Mouse (Mus musculus): ENCODE results near the gene Arhgef3. TPM values are rescaled to one million over a fixed set of nuclear protein-coding genes. Genes with fewer than 3 reads are reported as not detected.

The Arhgef3 gene
- polyA plus RNA-seq, 1 experiment from 2014 or later = 2.9 TPM

DNA sequence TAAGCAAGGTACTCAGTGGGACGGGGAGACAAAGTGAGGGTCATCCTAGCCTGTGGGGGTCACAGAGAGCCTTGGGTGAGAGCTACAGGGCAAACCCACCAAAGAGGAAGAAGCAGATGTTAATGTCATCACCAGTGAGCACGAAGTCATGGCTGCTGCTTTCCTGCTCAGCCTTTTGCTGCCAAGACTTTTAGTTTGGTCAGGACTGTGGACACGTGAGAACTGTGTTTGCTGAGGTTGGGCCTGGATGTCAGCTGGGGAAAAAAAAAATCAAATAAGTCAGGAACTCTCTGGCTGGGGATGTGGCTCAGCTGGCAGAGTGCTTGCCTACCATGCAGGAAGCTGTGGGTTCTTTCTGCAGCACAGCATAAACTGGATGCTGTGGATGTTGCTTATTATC, 213.2 kb downstream of the Arhgef3 start:
- Histone ChIP-seq H3K4me3 (ENCODE audit: low read depth, low read length) (no peak overlapping the region), H3K4me2 (ENCODE audit: low read depth, low read length, severe bottlenecking) (no peak overlapping the region), H3K9me3 (ENCODE audit: control insufficient read depth, low read length) (no peaks in the 10 kb centered on the region), H3K27ac (ENCODE audit: low read depth, low read length) (no peak overlapping the region), H3K4me1 (replicated peaks; ENCODE audit: control insufficient read depth, insufficient read depth, low read length) (no peaks in the 10 kb centered on the region), H3K36me3 (ENCODE audit: control insufficient read depth, insufficient read depth, low read length) (no peaks in the 10 kb centered on the region), H3K27me3 (ENCODE audit: control insufficient read depth, insufficient read depth, low read length) (no peaks in the 10 kb centered on the region), H3K9ac (ENCODE audit: low read length) (no peak overlapping the region)
- ATAC-seq (replicated peaks; ENCODE audit: low FRiP score) (no peak), DNase-seq (ENCODE audit: low spot score) (no peak)
- WGBS = 81% methylated on average over 3 of the region's 3 CpGs

DNA sequence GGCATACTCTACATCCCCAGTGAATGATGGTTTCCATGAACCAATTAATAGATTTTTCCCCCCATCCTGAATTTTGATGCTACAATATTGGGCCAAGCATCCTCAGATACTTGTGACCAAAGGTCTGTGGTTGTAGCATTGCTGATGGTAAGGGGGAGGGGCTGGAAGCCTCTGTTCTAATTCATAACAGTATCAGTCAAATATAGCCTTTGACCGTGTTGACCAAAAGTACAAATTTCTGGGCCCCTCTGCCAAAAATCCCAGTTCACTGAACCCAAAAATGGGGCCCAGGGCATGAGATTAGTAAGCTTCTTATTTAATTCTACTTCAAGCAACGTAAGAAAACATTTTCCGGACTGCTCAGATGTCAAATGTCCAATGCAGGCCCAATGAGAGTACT, 214.3 kb downstream of the Arhgef3 start:
- 88% methylated on average over 3 of the region's 3 CpGs for WGBS

DNA sequence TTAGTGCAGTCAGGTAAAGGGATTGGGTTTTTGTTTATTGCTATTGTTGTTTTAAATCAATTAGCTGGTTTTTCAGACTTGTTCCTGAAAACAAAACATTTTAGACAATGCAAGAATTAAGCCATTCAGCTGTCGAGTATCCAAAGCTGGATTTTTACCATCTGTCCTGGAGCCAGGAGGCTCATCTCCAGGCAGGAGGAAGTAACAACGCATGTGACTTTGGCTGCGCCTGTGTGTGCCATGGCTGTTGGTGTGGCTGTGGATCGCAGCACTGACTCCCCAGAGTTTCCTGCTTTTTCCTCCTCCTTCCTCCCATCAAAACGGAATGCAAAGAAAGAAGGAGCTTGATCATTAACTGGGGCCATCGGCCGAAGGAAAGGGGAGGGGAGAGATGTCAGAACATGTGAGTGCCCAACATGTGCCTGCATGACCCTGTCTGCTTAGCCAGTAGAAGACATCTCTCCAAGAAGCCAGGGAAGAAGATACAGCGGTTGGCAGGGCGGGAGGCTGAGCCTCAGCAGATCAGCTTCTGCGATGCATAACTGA, 216.9 kb downstream of the Arhgef3 start:
- 71% methylated on average over 10 of the region's 10 CpGs for WGBS
- no peak for ATAC-seq (replicated peaks; ENCODE audit: low FRiP score)

More for the DNA sequence above, 214.3 kb downstream of the Arhgef3 start:
- Histone ChIP-seq H3K4me1 (replicated peaks; ENCODE audit: control insufficient read depth, insufficient read depth, low read length) (no peaks in the 10 kb centered on the region), H3K4me2 (ENCODE audit: low read depth, low read length, severe bottlenecking) (no peak overlapping the region), H3K9ac (ENCODE audit: low read length) (no peak overlapping the region), H3K27me3 (ENCODE audit: control insufficient read depth, insufficient read depth, low read length) (no peaks in the 10 kb centered on the region), H3K9me3 (ENCODE audit: control insufficient read depth, low read length) (no peaks in the 10 kb centered on the region), H3K36me3 (ENCODE audit: control insufficient read depth, insufficient read depth, low read length) (no peaks in the 10 kb centered on the region), H3K4me3 (ENCODE audit: low read depth, low read length) (no peak overlapping the region), H3K27ac (ENCODE audit: low read depth, low read length) (no peak overlapping the region)
- ATAC-seq (replicated peaks; ENCODE audit: low FRiP score) (no peak), DNase-seq (ENCODE audit: low spot score) (no peak)

DNA sequence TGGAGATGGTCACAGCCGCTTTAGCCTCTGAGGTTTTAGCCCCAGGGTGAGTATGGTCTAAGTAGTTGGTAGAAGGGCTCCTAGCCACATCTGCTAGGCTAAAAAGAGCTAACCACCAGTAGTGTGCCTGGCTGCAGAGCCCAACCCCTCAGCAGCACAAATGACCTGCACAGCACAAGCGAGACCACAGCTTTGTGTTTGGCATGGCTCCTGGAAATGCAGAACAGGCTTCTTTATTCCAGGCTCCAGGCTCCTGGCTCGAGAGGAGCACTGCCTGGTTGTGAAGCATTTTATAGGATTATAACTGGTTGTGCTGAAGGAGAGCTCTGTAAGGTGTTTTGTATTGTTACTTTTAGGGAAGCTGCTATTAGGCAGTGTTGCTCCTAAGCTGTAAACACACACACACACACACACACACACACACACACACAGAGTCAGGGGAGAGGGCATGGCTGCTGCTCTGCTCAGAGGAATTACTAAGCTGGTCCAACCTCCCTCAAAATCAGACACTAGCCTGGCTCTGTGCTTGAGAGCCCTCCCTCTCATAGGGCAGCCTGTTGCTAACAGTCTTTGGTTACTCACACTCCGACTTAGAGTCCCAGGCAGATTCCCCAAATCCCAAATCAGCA, 217.8 kb downstream of the Arhgef3 start:
- 51% methylated on average over 4 of the region's 4 CpGs for WGBS
- peaks cover 17% of the 10 kb centered on the region for H3K27me3 ChIP-seq (ENCODE audit: control insufficient read depth, insufficient read depth, low read length)
- no peak overlapping the region for H3K4me3 ChIP-seq (ENCODE audit: low read depth, low read length)
- peaks cover 6% of the 10 kb centered on the region; the same call in 1 of the 2 replicates for H3K4me1 ChIP-seq (replicated peaks; ENCODE audit: control insufficient read depth, insufficient read depth, low read length)
- ATAC-seq (replicated peaks; ENCODE audit: low FRiP score) (no peak), DNase-seq (ENCODE audit: low spot score) (no peak)
- H3K4me2 ChIP-seq (ENCODE audit: low read depth, low read length, severe bottlenecking) = no peak overlapping the region
- no peak overlapping the region for H3K9ac ChIP-seq (ENCODE audit: low read length)
- H3K36me3 ChIP-seq (ENCODE audit: control insufficient read depth, insufficient read depth, low read length) = no peaks in the 10 kb centered on the region
- no peak overlapping the region for H3K27ac ChIP-seq (ENCODE audit: low read depth, low read length)
- no peaks in the 10 kb centered on the region for H3K9me3 ChIP-seq (ENCODE audit: control insufficient read depth, low read length)

More for the DNA sequence above, 216.9 kb downstream of the Arhgef3 start:
- Histone ChIP-seq H3K9ac (ENCODE audit: low read length) (no peak overlapping the region), H3K27me3 (ENCODE audit: control insufficient read depth, insufficient read depth, low read length) (peaks cover 10% of the 10 kb centered on the region), H3K4me3 (ENCODE audit: low read depth, low read length) (no peak overlapping the region), H3K27ac (ENCODE audit: low read depth, low read length) (no peak overlapping the region), H3K9me3 (ENCODE audit: control insufficient read depth, low read length) (no peaks in the 10 kb centered on the region), H3K4me2 (ENCODE audit: low read depth, low read length, severe bottlenecking) (no peak overlapping the region), H3K36me3 (ENCODE audit: control insufficient read depth, insufficient read depth, low read length) (no peaks in the 10 kb centered on the region), H3K4me1 (replicated peaks; ENCODE audit: control insufficient read depth, insufficient read depth, low read length) (peaks cover 6% of the 10 kb centered on the region; the same call in 1 of the 2 replicates)
- no peak for DNase-seq (ENCODE audit: low spot score)

DNA sequence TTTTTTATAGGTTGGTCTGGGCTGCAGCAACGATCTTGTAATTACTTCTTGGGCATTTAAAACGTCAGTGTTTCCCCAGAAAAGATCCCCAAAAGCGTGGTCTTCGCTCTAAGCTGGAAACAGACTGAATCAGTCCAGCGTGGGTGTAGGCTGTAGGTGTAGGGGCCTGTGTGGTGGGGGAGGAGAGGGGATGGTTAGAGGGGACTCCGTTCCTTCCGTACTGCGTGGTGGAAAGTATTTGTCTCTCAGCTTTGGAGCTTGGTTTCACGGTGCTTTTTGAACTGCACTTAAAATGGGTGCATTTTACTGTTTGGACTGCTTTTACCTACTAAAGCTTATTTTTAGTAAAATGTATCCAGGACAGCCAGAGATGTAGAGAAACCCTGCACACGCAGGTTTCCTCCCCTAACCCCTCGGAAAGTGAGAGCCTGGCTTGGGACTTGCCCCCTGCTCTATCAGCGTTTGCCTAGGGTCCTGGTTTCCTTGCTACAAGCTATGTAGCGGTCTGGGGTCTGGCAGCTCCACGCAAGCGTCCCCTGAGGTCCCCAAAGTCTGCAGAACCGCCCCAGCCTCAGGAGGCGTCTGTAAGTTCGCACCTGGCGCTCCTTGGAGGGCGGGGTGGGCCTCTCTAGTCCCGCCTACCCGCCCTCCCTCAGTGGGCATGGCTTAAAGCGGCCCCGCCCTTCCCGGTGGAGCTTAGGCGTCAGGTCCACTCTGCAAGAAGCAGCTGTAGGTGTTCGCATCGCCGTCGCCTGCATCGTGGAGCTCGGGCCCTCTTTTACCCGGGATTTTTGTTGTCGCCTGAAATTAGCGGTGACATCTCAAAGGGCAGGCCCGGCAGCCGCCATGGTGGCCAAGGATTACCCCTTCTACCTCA, 220.9 kb downstream of the Arhgef3 start:
- ATAC-seq (replicated peaks; ENCODE audit: low FRiP score) = peak; percentile 82; the same call in 1 of the 2 replicates
- peak overlapping the region; percentile 93 for H3K4me2 ChIP-seq (ENCODE audit: low read depth, low read length, severe bottlenecking)
- DNase-seq (ENCODE audit: low spot score) = peak; percentile 84
- H3K9me3 ChIP-seq (ENCODE audit: control insufficient read depth, low read length) = no peaks in the 10 kb centered on the region
- WGBS = 2% methylated on average over 37 of the region's 37 CpGs
- H3K27me3 ChIP-seq (ENCODE audit: control insufficient read depth, insufficient read depth, low read length) = peaks cover 19% of the 10 kb centered on the region
- peak overlapping the region; percentile 52; the same call in 1 of the 2 replicates for H3K9ac ChIP-seq (ENCODE audit: low read length)
- H3K4me1 ChIP-seq (replicated peaks; ENCODE audit: control insufficient read depth, insufficient read depth, low read length) = peaks cover 6% of the 10 kb centered on the region; the same call in 1 of the 2 replicates
- no peaks in the 10 kb centered on the region for H3K36me3 ChIP-seq (ENCODE audit: control insufficient read depth, insufficient read depth, low read length)
- no peak overlapping the region for H3K27ac ChIP-seq (ENCODE audit: low read depth, low read length)
- H3K4me3 ChIP-seq (ENCODE audit: low read depth, low read length) = peak overlapping the region; percentile 47

DNA sequence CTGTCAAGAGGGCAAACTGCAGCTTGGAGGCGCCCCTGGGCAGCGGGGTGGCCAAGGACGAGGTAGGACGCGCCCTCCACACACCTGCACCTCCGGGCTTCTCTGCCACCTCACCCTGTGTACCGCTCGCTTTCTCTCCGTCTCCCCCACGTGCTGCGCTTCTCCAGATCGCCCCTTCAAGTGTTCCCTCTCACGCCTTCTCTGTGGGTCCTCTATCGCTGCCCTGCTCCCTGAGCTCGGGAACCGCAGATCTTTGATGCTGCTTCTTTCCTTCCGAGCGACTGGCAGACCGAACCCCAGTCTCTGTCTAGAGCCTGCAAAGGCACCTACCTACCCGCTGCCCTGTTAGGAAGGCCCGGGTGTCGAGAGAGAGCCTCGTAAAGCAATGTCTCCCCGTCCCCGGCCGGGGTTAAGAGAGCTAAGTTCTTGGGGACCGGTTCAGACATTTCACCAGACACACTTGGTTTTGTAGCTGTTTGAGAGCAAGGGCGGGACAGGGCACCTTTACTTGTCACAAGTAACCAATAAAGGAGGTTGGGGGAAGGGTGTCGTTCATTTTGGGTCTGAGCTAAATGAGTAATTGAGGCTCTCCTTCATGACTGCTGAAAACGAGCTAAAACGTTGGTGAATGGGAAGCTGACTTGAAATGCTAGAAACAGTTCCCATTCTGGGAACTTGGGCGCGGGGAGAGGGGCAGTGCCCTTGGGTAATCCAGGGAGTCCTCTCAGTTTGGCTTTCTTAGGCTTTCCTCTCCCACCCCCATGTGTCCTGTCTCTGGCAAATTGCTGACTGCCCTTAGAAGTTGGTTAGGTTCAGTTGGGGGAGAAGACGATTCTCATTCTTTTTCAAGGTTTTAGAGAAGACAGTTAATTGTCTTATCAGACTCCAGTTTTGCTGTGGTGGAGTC, 221.8 kb downstream of the Arhgef3 start:
- H3K36me3 ChIP-seq (ENCODE audit: control insufficient read depth, insufficient read depth, low read length) = no peaks in the 10 kb centered on the region
- H3K4me3 ChIP-seq (ENCODE audit: low read depth, low read length) = peak overlapping the region; percentile 47
- H3K4me2 ChIP-seq (ENCODE audit: low read depth, low read length, severe bottlenecking) = peak overlapping the region; percentile 93
- H3K4me1 ChIP-seq (replicated peaks; ENCODE audit: control insufficient read depth, insufficient read depth, low read length) = peaks cover 6% of the 10 kb centered on the region; the same call in 1 of the 2 replicates
- H3K27ac ChIP-seq (ENCODE audit: low read depth, low read length) = no peak overlapping the region
- ATAC-seq (replicated peaks; ENCODE audit: low FRiP score) = peak; percentile 30; the same call in 1 of the 2 replicates
- peaks cover 19% of the 10 kb centered on the region for H3K27me3 ChIP-seq (ENCODE audit: control insufficient read depth, insufficient read depth, low read length)
- 3% methylated on average over 34 of the region's 34 CpGs for WGBS
- no peak for DNase-seq (ENCODE audit: low spot score)
- peak overlapping the region; percentile 52 for H3K9ac ChIP-seq (ENCODE audit: low read length)
- H3K9me3 ChIP-seq (ENCODE audit: control insufficient read depth, low read length) = no peaks in the 10 kb centered on the region

DNA sequence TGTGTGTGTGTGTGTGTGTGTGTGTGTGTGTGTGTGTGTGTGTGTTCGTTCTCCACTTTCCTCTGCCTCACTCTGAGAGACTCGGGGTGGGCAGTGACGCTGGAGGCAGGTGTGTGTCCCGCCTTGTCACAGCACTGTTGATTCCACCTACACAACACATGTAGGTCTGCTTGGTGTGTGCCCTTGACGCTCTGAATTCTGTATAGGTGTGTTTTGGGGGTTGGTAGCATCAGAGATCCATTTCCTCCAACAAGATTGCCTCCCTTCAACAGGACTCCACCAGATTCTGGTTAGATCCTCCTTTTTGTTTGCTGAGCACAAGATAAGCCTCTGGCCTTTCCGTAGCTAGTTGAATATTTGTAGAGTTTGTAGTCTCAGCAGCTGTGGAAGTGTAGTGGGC, 222.5 kb downstream of the Arhgef3 start:
- peaks cover 6% of the 10 kb centered on the region; the same call in 1 of the 2 replicates for H3K4me1 ChIP-seq (replicated peaks; ENCODE audit: control insufficient read depth, insufficient read depth, low read length)
- H3K9me3 ChIP-seq (ENCODE audit: control insufficient read depth, low read length) = no peaks in the 10 kb centered on the region
- peaks cover 19% of the 10 kb centered on the region for H3K27me3 ChIP-seq (ENCODE audit: control insufficient read depth, insufficient read depth, low read length)
- DNase-seq (ENCODE audit: low spot score) (no peak), ATAC-seq (replicated peaks; ENCODE audit: low FRiP score) (no peak)
- no peak overlapping the region for H3K4me2 ChIP-seq (ENCODE audit: low read depth, low read length, severe bottlenecking)
- H3K9ac ChIP-seq (ENCODE audit: low read length) = no peak overlapping the region
- 74% methylated on average over 6 of the region's 6 CpGs for WGBS
- no peak overlapping the region for H3K4me3 ChIP-seq (ENCODE audit: low read depth, low read length)
- no peak overlapping the region for H3K27ac ChIP-seq (ENCODE audit: low read depth, low read length)
- H3K36me3 ChIP-seq (ENCODE audit: control insufficient read depth, insufficient read depth, low read length) = no peaks in the 10 kb centered on the region
